Mouse (Mus musculus) olfactory bulb, adult 2 months (tissue): ENCODE results near the gene Pde4a.

Source experiments
- CTCF ChIP-seq: fragments of 200-500 bp; IDR thresholded peaks from 2 replicates; pipeline ENCODE4 v1.5.1; 2012; ENCODE audit warnings: low read depth, mild to moderate bottlenecking, low read length, moderate library complexity; ENCODE audit not compliant: insufficient read depth
- POLR2A ChIP-seq: fragments of 200-500 bp; IDR thresholded peaks from 2 replicates; pipeline ENCODE4 v1.6.1; 2012; ENCODE audit warnings: mild to moderate bottlenecking, low read depth, low read length, moderate library complexity; ENCODE audit not compliant: insufficient read depth

GRCm38 (mm10) chr9:21134595-21135328 lies 30.8 kb upstream of the Pde4a start:
- TF ChIP-seq CTCF: no peak
- no peak for TF ChIP-seq POLR2A
